In genomic region chr14:60992144-60992543, GRCm38 (mm10) we compare ENCODE assay signal across 21 mouse cellular contexts. TPM values are rescaled to one million over a fixed set of nuclear protein-coding genes. Genes with fewer than 3 reads are reported as not detected.
"Had no signal": no experiment of that assay in that cellular context is flagged by ENCODE, and none has a peak within 500 bp of the region (broad histone marks: within the 10 kb centered on the region; RNA-seq: fewer than 3 reads in every experiment).

No protein-coding gene starts in this region.

- H3K9ac ChIP-seq: limb, embryonic 13.5 days; liver, embryonic 12.5 days; liver, embryonic 15.5 days; midbrain, embryonic 12.5 days; midbrain, embryonic 15.5 days; neural tube, embryonic 12.5 days; neural tube, embryonic 15.5 days; stomach, embryonic 15.5 days had no signal

- H3K4me2 ChIP-seq: limb, embryonic 13.5 days; liver, embryonic 12.5 days; liver, embryonic 15.5 days; midbrain, embryonic 12.5 days; midbrain, embryonic 15.5 days; neural tube, embryonic 12.5 days; neural tube, embryonic 15.5 days; stomach, embryonic 15.5 days had no signal

- DNase-seq: kidney, adult 18-20 months; kidney, adult 9 months; kidney, postnatal 14 days; kidney, postnatal 4 days; liver; lung, adult 2 months; lung, postnatal 14 days; lung, postnatal 4 days; thymus, adult 18-20 months; thymus, postnatal 36 days had no signal

- H3K27ac ChIP-seq: limb, embryonic 10.5 days; limb, embryonic 13.5 days; liver, embryonic 12.5 days; midbrain, embryonic 12.5 days; midbrain, embryonic 15.5 days; neural tube, embryonic 12.5 days; neural tube, embryonic 15.5 days had no signal

- ATAC-seq: inflammation-experienced regulatory T-cells, adult 6 months; intestine, embryonic 16.5 days; liver, embryonic 12.5 days; midbrain, embryonic 15.5 days had no signal

- H3K36me3 ChIP-seq: limb, embryonic 10.5 days; limb, embryonic 13.5 days; liver, embryonic 12.5 days; liver, embryonic 15.5 days; midbrain, embryonic 12.5 days; midbrain, embryonic 15.5 days; neural tube, embryonic 12.5 days; neural tube, embryonic 15.5 days; stomach, embryonic 15.5 days had no signal

- H3K27me3 ChIP-seq: limb, embryonic 13.5 days; liver, embryonic 12.5 days; liver, embryonic 15.5 days; midbrain, embryonic 12.5 days; midbrain, embryonic 15.5 days; neural tube, embryonic 12.5 days; neural tube, embryonic 15.5 days; stomach, embryonic 15.5 days had no signal

- H3K9me3 ChIP-seq: limb, embryonic 10.5 days; limb, embryonic 13.5 days; liver, embryonic 12.5 days; liver, embryonic 15.5 days; midbrain, embryonic 12.5 days; midbrain, embryonic 15.5 days; neural tube, embryonic 12.5 days; neural tube, embryonic 15.5 days; stomach, embryonic 15.5 days had no signal

- H3K4me3 ChIP-seq: limb, embryonic 10.5 days; limb, embryonic 13.5 days; liver, embryonic 12.5 days; liver, embryonic 15.5 days; midbrain, embryonic 12.5 days; midbrain, embryonic 15.5 days; neural tube, embryonic 12.5 days; neural tube, embryonic 15.5 days; stomach, embryonic 15.5 days had no signal

RNA-seq across cellular contexts. Expression of gene Tnfrsf19, which starts 54.1 kb away (rescaled TPM):
- polyA plus RNA-seq: inflammation-experienced regulatory T-cells, adult 6 months had no signal
